Mouse (Mus musculus): ENCODE data around the gene Gpr171. TPM values are rescaled to one million over a fixed set of nuclear protein-coding genes. Genes with fewer than 3 reads are reported as not detected.
A peak's percentile ranks its signal among the peaks of the same experiment; 100 is the strongest.

Gene Gpr171
- total and polyA plus RNA-seq, 2 experiments from 2014 or later, result 0.78 TPM; not detected in 1

- no peaks in the 10 kb centered on the region for H3K9me3 ChIP-seq (ENCODE audit: low read length)
- no peak overlapping the region for H3K4me3 ChIP-seq (ENCODE audit: low read length)
- H3K9ac ChIP-seq (replicated peaks; ENCODE audit: low read length), result no peak overlapping the region
- no peak overlapping the region for H3K4me2 ChIP-seq (ENCODE audit: low read depth, low read length)
- no peak for ATAC-seq
- H3K27ac ChIP-seq, result no peak overlapping the region
- TF ChIP-seq CTCF (IDR thresholded peaks at IDR 0.05; ENCODE audit: low read depth), result no peak
- DNase-seq (ENCODE audit: low spot score), result no peak
- H3K27me3 ChIP-seq (ENCODE audit: insufficient read depth, low read length), result no peaks in the 10 kb centered on the region
- H3K36me3 ChIP-seq (ENCODE audit: insufficient read depth, low read length), result no peaks in the 10 kb centered on the region
- H3K4me1 ChIP-seq (ENCODE audit: insufficient read depth, low read length), result no peaks in the 10 kb centered on the region
Observed at GRCm38 (mm10) chr3:59139651-59140051, 38.0 kb upstream of the Gpr171 start.

GRCm38 (mm10) chr3:59138946-59139468 lies 37.4 kb upstream of the Gpr171 start:
- Histone ChIP-seq H3K4me2 (ENCODE audit: low read depth, low read length) (no peak overlapping the region), H3K9me3 (ENCODE audit: low read length) (no peaks in the 10 kb centered on the region), H3K27ac (no peak overlapping the region), H3K36me3 (ENCODE audit: insufficient read depth, low read length) (no peaks in the 10 kb centered on the region), H3K9ac (replicated peaks; ENCODE audit: low read length) (no peak overlapping the region), H3K27me3 (ENCODE audit: insufficient read depth, low read length) (no peaks in the 10 kb centered on the region), H3K4me1 (ENCODE audit: insufficient read depth, low read length) (no peaks in the 10 kb centered on the region), H3K4me3 (ENCODE audit: low read length) (no peak overlapping the region)
- no peak for ATAC-seq
- WGBS, result 70% methylated on average over 12 of the region's 12 CpGs
- DNase-seq (ENCODE audit: low spot score), result no peak
- no peak for TF ChIP-seq CTCF (IDR thresholded peaks at IDR 0.05; ENCODE audit: low read depth)

GRCm38 (mm10) chr3:59135911-59136653 lies 34.5 kb upstream of the Gpr171 start:
- peak; percentile 89 for ATAC-seq
- no peaks in the 10 kb centered on the region for H3K4me1 ChIP-seq (ENCODE audit: insufficient read depth, low read length)
- peak; percentile 64 for DNase-seq (ENCODE audit: low spot score)

GRCm38 (mm10) chr3:59133189-59133588 lies 31.6 kb upstream of the Gpr171 start:
- no peak for DNase-seq (ENCODE audit: low spot score)
- H3K4me3 ChIP-seq (ENCODE audit: low read length), result no peak overlapping the region
- TF ChIP-seq CTCF (IDR thresholded peaks at IDR 0.05; ENCODE audit: low read depth), result no peak
- no peak for ATAC-seq
- no peaks in the 10 kb centered on the region for H3K9me3 ChIP-seq (ENCODE audit: low read length)
- H3K4me2 ChIP-seq (ENCODE audit: low read depth, low read length), result no peak overlapping the region
- WGBS, result 88% methylated on average over 5 of the region's 5 CpGs
- peaks cover 3% of the 10 kb centered on the region; the same call in 1 of the 2 replicates for H3K36me3 ChIP-seq (ENCODE audit: insufficient read depth, low read length)
- H3K4me1 ChIP-seq (ENCODE audit: insufficient read depth, low read length), result no peaks in the 10 kb centered on the region
- no peak overlapping the region for H3K27ac ChIP-seq
- H3K27me3 ChIP-seq (ENCODE audit: insufficient read depth, low read length), result no peaks in the 10 kb centered on the region
- H3K9ac ChIP-seq (replicated peaks; ENCODE audit: low read length), result no peak overlapping the region

More at GRCm38 (mm10) chr3:59135911-59136653, 34.5 kb upstream of the Gpr171 start:
- Histone ChIP-seq H3K27ac (peak overlapping the region; percentile 69), H3K4me2 (ENCODE audit: low read depth, low read length) (no peak overlapping the region), H3K9me3 (ENCODE audit: low read length) (no peaks in the 10 kb centered on the region), H3K36me3 (ENCODE audit: insufficient read depth, low read length) (peaks cover 3% of the 10 kb centered on the region; the same call in 1 of the 2 replicates), H3K27me3 (ENCODE audit: insufficient read depth, low read length) (no peaks in the 10 kb centered on the region), H3K9ac (replicated peaks; ENCODE audit: low read length) (no peak overlapping the region), H3K4me3 (ENCODE audit: low read length) (no peak overlapping the region)
- WGBS, result 60% methylated on average over 5 of the region's 5 CpGs
- TF ChIP-seq CTCF (IDR thresholded peaks at IDR 0.05; ENCODE audit: low read depth), result no peak

GRCm38 (mm10) chr3:59131966-59132365 lies 30.3 kb upstream of the Gpr171 start:
- Histone ChIP-seq H3K27ac (no peak overlapping the region), H3K4me2 (ENCODE audit: low read depth, low read length) (no peak overlapping the region), H3K36me3 (ENCODE audit: insufficient read depth, low read length) (peaks cover 3% of the 10 kb centered on the region; the same call in 1 of the 2 replicates), H3K27me3 (ENCODE audit: insufficient read depth, low read length) (no peaks in the 10 kb centered on the region), H3K4me1 (ENCODE audit: insufficient read depth, low read length) (no peaks in the 10 kb centered on the region), H3K4me3 (ENCODE audit: low read length) (no peak overlapping the region), H3K9ac (replicated peaks; ENCODE audit: low read length) (no peak overlapping the region), H3K9me3 (ENCODE audit: low read length) (no peaks in the 10 kb centered on the region)
- TF ChIP-seq CTCF (IDR thresholded peaks at IDR 0.05; ENCODE audit: low read depth), result no peak
- ATAC-seq (no peak), DNase-seq (ENCODE audit: low spot score) (no peak)
- WGBS, result 89% methylated on average over 4 of the region's 4 CpGs

- no peak for TF ChIP-seq CTCF (IDR thresholded peaks at IDR 0.05; ENCODE audit: low read depth)
- Histone ChIP-seq H3K4me1 (ENCODE audit: insufficient read depth, low read length) (no peaks in the 10 kb centered on the region), H3K27me3 (ENCODE audit: insufficient read depth, low read length) (no peaks in the 10 kb centered on the region), H3K27ac (no peak overlapping the region), H3K36me3 (ENCODE audit: insufficient read depth, low read length) (peaks cover 3% of the 10 kb centered on the region; the same call in 1 of the 2 replicates), H3K4me2 (ENCODE audit: low read depth, low read length) (no peak overlapping the region), H3K9me3 (ENCODE audit: low read length) (no peaks in the 10 kb centered on the region), H3K4me3 (ENCODE audit: low read length) (no peak overlapping the region), H3K9ac (replicated peaks; ENCODE audit: low read length) (no peak overlapping the region)
- DNase-seq (ENCODE audit: low spot score), result no peak
- 71% methylated on average over 4 of the region's 4 CpGs for whole genome bisulfite sequencing
- ATAC-seq, result no peak
Observed at GRCm38 (mm10) chr3:59131081-59131480, 29.5 kb upstream of the Gpr171 start.

- Histone ChIP-seq H3K27me3 (ENCODE audit: insufficient read depth, low read length) (no peaks in the 10 kb centered on the region), H3K4me3 (ENCODE audit: low read length) (no peak overlapping the region), H3K36me3 (ENCODE audit: insufficient read depth, low read length) (peaks cover 3% of the 10 kb centered on the region; the same call in 1 of the 2 replicates), H3K4me1 (ENCODE audit: insufficient read depth, low read length) (no peaks in the 10 kb centered on the region), H3K9me3 (ENCODE audit: low read length) (no peaks in the 10 kb centered on the region), H3K4me2 (ENCODE audit: low read depth, low read length) (no peak overlapping the region), H3K27ac (no peak overlapping the region), H3K9ac (replicated peaks; ENCODE audit: low read length) (no peak overlapping the region)
- ATAC-seq (no peak), DNase-seq (ENCODE audit: low spot score) (no peak)
- no peak for TF ChIP-seq CTCF (IDR thresholded peaks at IDR 0.05; ENCODE audit: low read depth)
- 59% methylated on average over 8 of the region's 8 CpGs for WGBS
Observed at GRCm38 (mm10) chr3:59130431-59130830, 28.8 kb upstream of the Gpr171 start.
